Mouse (Mus musculus) heart, embryonic 16.5 days (tissue): Measurements from ENCODE around the gene Plvap. TPM values are rescaled to one million over a fixed set of nuclear protein-coding genes. Genes with fewer than 3 reads are reported as not detected.
A peak's percentile ranks its signal among the peaks of the same experiment; 100 is the strongest.

Experiments
- ATAC-seq: fragments of 200-750 bp; cut with Nextera tagmentation; replicated peaks from 2 replicates; pipeline ENCODE4 v1.8.0; 2017; ENCODE audit warnings: moderate number of reproducible peaks; ENCODE audit not compliant: insufficient read depth, low FRiP score; ENCODE audit errors: extremely low read depth
- H3K27ac ChIP-seq: fragments of 300-500 bp; sonication (generic); 2 replicates; pipeline ENCODE4 v1.5.1; 2014; ENCODE audit warnings: mild to moderate bottlenecking, low read length, control low read depth, moderate library complexity
- H3K27me3 ChIP-seq: fragments of 300-500 bp; sonication (generic); 2 replicates; pipeline ENCODE4 v1.6.1; 2014; ENCODE audit warnings: low read length, mixed read lengths; ENCODE audit not compliant: control insufficient read depth, insufficient read depth
- H3K36me3 ChIP-seq: fragments of 300-500 bp; sonication (generic); 2 replicates; pipeline ENCODE4 v1.6.1; 2014; ENCODE audit not compliant: control insufficient read depth, insufficient read depth
- H3K4me1 ChIP-seq: fragments of 300-500 bp; sonication (generic); 2 replicates; pipeline ENCODE4 v1.6.1; 2014; ENCODE audit warnings: low read length, mixed read lengths; ENCODE audit not compliant: control insufficient read depth, insufficient read depth
- H3K4me2 ChIP-seq: fragments of 300-500 bp; sonication (generic); 2 replicates; pipeline ENCODE4 v1.6.1; 2014; ENCODE audit warnings: low read depth, mild to moderate bottlenecking, control low read depth, low read length
- H3K4me3 ChIP-seq: fragments of 300-500 bp; sonication (generic); 2 replicates; pipeline ENCODE4 v1.5.1; 2014; ENCODE audit warnings: mild to moderate bottlenecking, control low read depth, low read length
- H3K9ac ChIP-seq: fragments of 300-500 bp; sonication (generic); 2 replicates; pipeline ENCODE4 v1.6.1; 2014; ENCODE audit warnings: low read length, control low read depth
- H3K9me3 ChIP-seq: fragments of 300-500 bp; sonication (generic); replicated peaks from 2 replicates; pipeline ENCODE4 v1.6.1; 2016; ENCODE audit warnings: low read length; ENCODE audit not compliant: control insufficient read depth
- WGBS: fragments of 180-500 bp; shearing (Covaris S2); extraction: QIAGEN DNeasy Blood & Tissue Kit; methylation state at CpG from one replicate; pipeline ENCODE4 v1.1.7; 2014; 5-methylcytosine and 5-hydroxymethylcytosine counted together
- polyA plus RNA-seq: library from polyadenylated mRNA; unstranded; fragments of >200 nt; fragmentation: Nextera tagmentation; extraction: Ambion mirVana; gene quantifications from 2 replicates; pipeline ENCODE4 v1.2.1, GENCODE M21; 2015

Gene Plvap
- polyA plus RNA-seq, 1 experiment from 2014 or later, result 106 TPM

DNA sequence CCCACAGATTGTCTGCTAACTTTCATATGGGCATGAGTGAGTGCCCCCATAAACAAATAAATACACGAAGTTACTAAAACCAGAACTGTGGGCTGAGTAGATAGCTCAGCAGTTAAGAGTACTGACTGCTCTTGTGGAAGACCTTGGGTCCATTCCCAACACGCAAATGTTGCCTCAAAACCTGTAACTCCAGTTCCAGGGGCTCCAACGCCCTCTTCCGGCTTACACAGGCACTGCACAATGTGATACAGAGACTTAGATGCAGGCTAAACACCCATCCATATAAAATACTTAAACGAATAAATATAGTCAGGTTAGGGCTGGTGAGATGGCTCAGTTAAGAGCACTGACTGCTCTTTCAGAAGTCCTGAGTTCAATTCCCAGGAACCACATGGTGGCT, 3.5 kb upstream of the Plvap start:
- Histone ChIP-seq H3K27me3 (peaks cover 15% of the 10 kb centered on the region), H3K4me3 (no peak overlapping the region), H3K9ac (no peak overlapping the region), H3K9me3 (no peaks in the 10 kb centered on the region), H3K4me2 (no peak overlapping the region), H3K27ac (no peak overlapping the region), H3K4me1 (no peaks in the 10 kb centered on the region), H3K36me3 (no peaks in the 10 kb centered on the region)
- ATAC-seq, result no peak
- WGBS, result 70% methylated on average over 5 of the region's 5 CpGs

- Histone ChIP-seq H3K4me1 (no peaks in the 10 kb centered on the region), H3K9ac (no peak overlapping the region), H3K4me3 (no peak overlapping the region), H3K36me3 (no peaks in the 10 kb centered on the region), H3K27me3 (peaks cover 31% of the 10 kb centered on the region), H3K27ac (no peak overlapping the region), H3K9me3 (no peaks in the 10 kb centered on the region), H3K4me2 (no peak overlapping the region)
- ATAC-seq, result no peak
- 53% methylated on average over 15 of the region's 15 CpGs for WGBS
These were observed 1.6 kb upstream of the Plvap start for GRCm38 (mm10) chr8:71513018-71513754.

DNA sequence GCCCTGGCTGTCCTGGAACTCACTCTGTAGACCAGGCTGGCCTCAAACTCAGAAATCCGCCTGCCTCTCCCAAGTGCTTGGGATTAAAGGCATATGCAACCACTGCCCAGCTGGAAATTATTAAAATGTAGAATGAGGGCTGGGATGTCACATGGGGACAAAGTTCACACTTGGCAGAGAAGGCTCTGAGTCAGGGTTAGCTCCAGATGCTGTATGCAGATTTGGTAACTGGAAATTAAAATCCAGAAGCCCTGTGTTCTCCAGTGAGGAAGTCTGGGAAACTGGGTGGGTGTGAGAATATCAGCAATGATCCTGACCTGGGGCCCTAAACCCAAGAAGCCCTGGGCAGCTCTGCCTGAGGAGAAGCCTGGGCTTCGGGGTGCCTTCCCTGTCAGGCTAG, 2.2 kb downstream of the Plvap start:
- no peak for ATAC-seq
- Histone ChIP-seq H3K4me1 (peaks cover 3% of the 10 kb centered on the region; the same call in 1 of the 2 replicates), H3K27me3 (peaks cover 51% of the 10 kb centered on the region), H3K4me2 (0 out of 2 replicates have a peak overlapping the region, but pooled peaks have one; percentile 21), H3K27ac (no peak overlapping the region), H3K4me3 (peak overlapping the region; percentile 35), H3K36me3 (no peaks in the 10 kb centered on the region), H3K9me3 (no peaks in the 10 kb centered on the region), H3K9ac (no peak overlapping the region)
- 69% methylated on average over 2 of the region's 2 CpGs for WGBS

DNA sequence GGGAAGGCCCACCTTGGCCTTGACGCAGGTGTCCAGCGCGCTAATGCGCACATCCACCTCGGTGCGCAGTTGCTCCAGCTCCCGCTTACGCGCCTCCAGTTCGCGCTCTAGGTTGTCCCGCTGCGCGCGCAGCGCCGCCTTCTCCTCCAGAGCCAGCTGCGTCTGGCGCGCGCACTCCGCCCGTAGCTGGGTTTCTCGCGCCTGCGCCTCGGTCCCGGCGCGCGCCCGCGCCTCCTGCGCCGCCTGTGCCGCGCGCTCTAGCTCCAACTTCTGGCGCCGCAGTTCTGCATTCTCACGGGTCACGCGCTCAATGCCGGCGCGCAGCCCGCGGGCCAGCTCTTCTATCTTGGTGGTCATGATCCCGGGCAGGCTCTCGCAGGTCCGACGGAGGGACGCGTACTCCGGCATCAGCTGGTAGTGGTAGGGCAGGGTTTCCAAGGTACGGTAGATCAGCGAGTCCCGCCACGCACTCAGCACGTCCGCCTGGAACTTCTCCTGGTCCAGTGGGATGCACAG, 3.9 kb downstream of the Plvap start:
- H3K4me3 ChIP-seq, result peak overlapping the region; percentile 54
- no peaks in the 10 kb centered on the region for H3K9me3 ChIP-seq
- WGBS, result under 1% methylated on average over 61 of the region's 61 CpGs
- no peak overlapping the region for H3K27ac ChIP-seq
- H3K36me3 ChIP-seq, result no peaks in the 10 kb centered on the region
- peaks cover 50% of the 10 kb centered on the region for H3K27me3 ChIP-seq
- peak; percentile 73 for ATAC-seq
- peaks cover 3% of the 10 kb centered on the region; the same call in 1 of the 2 replicates for H3K4me1 ChIP-seq
- peak overlapping the region; percentile 80 for H3K4me2 ChIP-seq
- H3K9ac ChIP-seq, result peak overlapping the region; percentile 70

DNA sequence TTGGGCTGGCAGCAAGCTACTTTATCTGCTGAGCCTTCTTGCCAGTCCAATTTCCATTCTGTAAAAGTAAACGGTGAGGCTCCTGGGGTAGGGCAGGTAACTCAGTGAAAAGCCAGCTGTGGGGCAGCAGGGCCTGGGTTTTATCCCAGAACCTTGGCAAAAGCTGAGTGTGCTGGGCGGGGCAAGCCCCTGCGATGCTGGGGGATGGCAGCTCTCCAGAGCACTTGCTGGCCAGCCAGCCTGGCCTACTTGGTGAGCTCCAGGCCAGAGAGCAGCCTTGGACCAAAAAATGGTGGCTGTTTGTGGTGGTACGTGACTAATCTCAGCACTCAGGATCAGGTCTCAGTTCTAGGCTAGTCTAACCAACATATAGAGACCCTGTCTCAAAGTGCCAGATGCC, 5.6 kb downstream of the Plvap start:
- Histone ChIP-seq H3K9me3 (no peaks in the 10 kb centered on the region), H3K27ac (no peak overlapping the region), H3K27me3 (peaks cover 42% of the 10 kb centered on the region), H3K9ac (no peak overlapping the region), H3K4me3 (no peak overlapping the region), H3K4me1 (peaks cover 3% of the 10 kb centered on the region; the same call in 1 of the 2 replicates), H3K36me3 (no peaks in the 10 kb centered on the region), H3K4me2 (no peak overlapping the region)
- WGBS, result 59% methylated on average over 4 of the region's 4 CpGs
- no peak for ATAC-seq

- no peak overlapping the region for H3K27ac ChIP-seq
- H3K9me3 ChIP-seq, result no peaks in the 10 kb centered on the region
- H3K36me3 ChIP-seq, result no peaks in the 10 kb centered on the region
- no peak overlapping the region for H3K4me2 ChIP-seq
- no peak overlapping the region for H3K9ac ChIP-seq
- no peak overlapping the region for H3K4me3 ChIP-seq
- H3K27me3 ChIP-seq, result peaks cover 38% of the 10 kb centered on the region
- no peak for ATAC-seq
- peaks cover 3% of the 10 kb centered on the region; the same call in 1 of the 2 replicates for H3K4me1 ChIP-seq
- WGBS, result 86% methylated on average over 4 of the region's 4 CpGs
These were observed 6.2 kb downstream of the Plvap start for GRCm38 (mm10) chr8:71505326-71505725.

DNA sequence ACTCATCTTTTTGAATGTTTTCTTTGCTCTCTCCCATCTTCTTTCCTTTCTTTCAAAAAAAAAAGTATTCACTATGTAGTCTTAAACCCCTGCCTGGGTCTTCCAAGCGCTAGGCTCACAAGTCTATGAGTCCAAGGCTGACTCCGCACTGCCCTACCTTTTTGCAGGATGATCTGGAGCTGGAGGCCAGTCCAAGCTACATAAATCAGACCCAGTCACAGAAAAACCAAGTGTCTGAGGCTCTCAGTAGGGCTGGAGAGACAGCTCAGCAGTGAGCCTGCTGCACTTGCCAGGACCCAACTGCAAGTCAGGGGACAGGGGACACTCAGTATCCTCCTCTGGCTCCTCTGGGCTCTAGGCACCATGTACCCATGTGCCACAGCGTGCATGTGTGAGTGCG, 7.2 kb downstream of the Plvap start:
- Histone ChIP-seq H3K4me1 (peaks cover 4% of the 10 kb centered on the region), H3K4me2 (no peak overlapping the region), H3K4me3 (no peak overlapping the region), H3K27ac (no peak overlapping the region), H3K27me3 (peaks cover 29% of the 10 kb centered on the region), H3K9me3 (no peaks in the 10 kb centered on the region), H3K36me3 (no peaks in the 10 kb centered on the region), H3K9ac (no peak overlapping the region)
- ATAC-seq, result no peak
- 93% methylated on average over 4 of the region's 4 CpGs for WGBS

GRCm38 (mm10) chr8:71498816-71499690, 12.5 kb downstream of the Plvap start:
- Histone ChIP-seq H3K27me3 (no peaks in the 10 kb centered on the region), H3K9ac (no peak overlapping the region), H3K36me3 (no peaks in the 10 kb centered on the region), H3K4me2 (0 out of 2 replicates have a peak overlapping the region, but pooled peaks have one; percentile 5), H3K27ac (peak overlapping the region; percentile 70), H3K4me3 (no peak overlapping the region), H3K9me3 (no peaks in the 10 kb centered on the region), H3K4me1 (peaks cover 44% of the 10 kb centered on the region)
- 31% methylated on average over 16 of the region's 16 CpGs for WGBS
- peak; percentile 30 for ATAC-seq
